Mouse (Mus musculus) frontal cortex, adult 2 months (tissue): ENCODE measurements at regions not wholly inside any gene's neighbourhood (a gene's known extent, or its start where the extent isn't known, plus 50 kb on each side); places are given as distances from the start of the nearest gene placed in this dataset.

Experiments used
- DNase-seq, 2 experiments: peaks; one replicate each; pipeline ENCODE4 v3.0.0; 2022; ENCODE audit warnings: low spot score in 1 of 2; ENCODE audit errors: extremely low spot score in 1 of 2

GRCm38 (mm10) chr4:142674641-142675465 is 435.7 kb upstream of the Kazn start:
- DNase-seq = no peak

GRCm38 (mm10) chr4:142671872-142672458 is 432.8 kb upstream of the Kazn start:
- DNase-seq = no peak

GRCm38 (mm10) chr4:142664781-142665180 is 425.6 kb upstream of the Kazn start:
- DNase-seq = peak; percentile 24 to 55

GRCm38 (mm10) chr4:142658156-142658555 is 419.0 kb upstream of the Kazn start:
- peak; percentile 7 to 9 for DNase-seq

GRCm38 (mm10) chr4:142641069-142641468 is 401.9 kb upstream of the Kazn start:
- DNase-seq = no peak

- DNase-seq = peak in 1 of 2 experiments; percentile 18
These were observed 400.1 kb upstream of the Kazn start for GRCm38 (mm10) chr4:142639340-142639733.

GRCm38 (mm10) chr4:142638733-142639339 is 399.6 kb upstream of the Kazn start:
- DNase-seq = no peak

- DNase-seq = peak in 1 of 2 experiments; percentile 12
These were observed 398.9 kb upstream of the Kazn start for GRCm38 (mm10) chr4:142638057-142638456.

GRCm38 (mm10) chr4:142634398-142634797 is 395.2 kb upstream of the Kazn start:
- no peak for DNase-seq

GRCm38 (mm10) chr4:142633667-142634350 is 394.6 kb upstream of the Kazn start:
- DNase-seq = peak in 1 of 2 experiments; percentile 21

- DNase-seq = no peak
These were observed 387.4 kb upstream of the Kazn start for GRCm38 (mm10) chr4:142626503-142627194.

GRCm38 (mm10) chr4:142625456-142625855 is 386.3 kb upstream of the Kazn start:
- DNase-seq = peak in 1 of 2 experiments; percentile 34

GRCm38 (mm10) chr4:142622151-142622861 is 383.1 kb upstream of the Kazn start:
- no peak for DNase-seq

GRCm38 (mm10) chr4:142619396-142619795 is 380.2 kb upstream of the Kazn start:
- no peak for DNase-seq

- no peak for DNase-seq
These were observed 379.6 kb upstream of the Kazn start for GRCm38 (mm10) chr4:142618770-142619169.

GRCm38 (mm10) chr4:142617676-142618075 is 378.5 kb upstream of the Kazn start:
- DNase-seq = no peak

GRCm38 (mm10) chr4:142616901-142617300 is 377.7 kb upstream of the Kazn start:
- DNase-seq = no peak

- DNase-seq = no peak
These were observed 365.9 kb upstream of the Kazn start for GRCm38 (mm10) chr4:142605098-142605497.

- DNase-seq = no peak
These were observed 358.0 kb upstream of the Kazn start for GRCm38 (mm10) chr4:142597214-142597613.
